Mouse (Mus musculus) kidney, adult 9 months (tissue): ENCODE data around the gene H2al1o.
"Not testable (repeated sequence)": the region's sequence is repeated elsewhere in the genome, so short reads cannot be mapped to it uniquely, and the experiment has no call there.

Experiments used
- DNase-seq: peaks from one replicate; pipeline ENCODE4 v3.0.0; 2022

H2al1o gene

DNA sequence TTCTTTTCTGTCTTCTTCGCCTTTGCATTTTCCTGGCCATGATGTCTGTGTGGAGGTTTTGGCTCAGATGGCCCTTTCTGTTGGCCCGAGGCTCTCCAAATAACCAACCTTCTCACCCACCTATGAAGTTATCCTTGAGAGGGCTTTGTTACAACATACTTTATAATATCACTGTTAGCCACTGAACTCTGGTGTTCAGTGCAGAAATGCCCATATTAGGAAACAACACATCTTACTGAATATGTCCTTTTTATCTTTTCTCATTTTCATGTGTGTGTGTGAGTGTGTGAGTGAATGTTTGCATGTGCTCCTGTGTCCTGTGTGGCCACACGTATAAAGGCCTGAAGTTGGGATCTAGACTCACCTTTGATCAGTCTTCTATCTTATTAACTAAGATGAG lies at the start of gene H2al1o:
Gene H2al1o (minus strand): TSS at position 101 of the 400 bp plus-strand sequence.
- DNase-seq, result not testable (repeated sequence)

DNA sequence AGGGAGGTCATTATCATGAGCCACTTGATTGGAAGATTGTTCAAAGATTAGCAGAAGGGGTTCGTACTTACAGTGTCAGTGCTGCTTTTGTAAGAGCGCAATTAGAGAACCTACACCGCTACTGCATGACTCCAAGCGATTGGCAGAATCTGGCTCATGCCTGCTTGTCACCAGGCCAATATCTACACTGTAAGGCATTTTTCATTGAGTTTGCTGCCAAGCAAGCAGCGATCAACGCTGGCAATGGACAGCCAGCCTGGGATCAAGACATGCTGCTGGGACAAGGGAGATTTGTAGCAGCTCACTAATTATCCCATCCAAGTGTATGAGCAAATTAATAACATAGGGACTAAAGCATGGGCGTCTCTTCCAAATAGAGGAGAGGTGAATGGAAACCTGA lies 25.8 kb upstream of the H2al1o start:
- not testable (repeated sequence) for DNase-seq

- no peak for DNase-seq
These were observed 35.3 kb downstream of the H2al1o start for GRCm38 (mm10) chrX:9536881-9537280.
